Mouse (Mus musculus): ENCODE results near the gene Tbc1d16. TPM values are rescaled to one million over a fixed set of nuclear protein-coding genes. Genes with fewer than 3 reads are reported as not detected.
A peak's percentile ranks its signal among the peaks of the same experiment; 100 is the strongest.
"Not testable (repeated sequence)": the region's sequence is repeated elsewhere in the genome, so short reads cannot be mapped to it uniquely, and the experiment has no call there.

Tbc1d16 gene
- polyA plus RNA-seq, 1 experiment: 3.9 TPM

DNA sequence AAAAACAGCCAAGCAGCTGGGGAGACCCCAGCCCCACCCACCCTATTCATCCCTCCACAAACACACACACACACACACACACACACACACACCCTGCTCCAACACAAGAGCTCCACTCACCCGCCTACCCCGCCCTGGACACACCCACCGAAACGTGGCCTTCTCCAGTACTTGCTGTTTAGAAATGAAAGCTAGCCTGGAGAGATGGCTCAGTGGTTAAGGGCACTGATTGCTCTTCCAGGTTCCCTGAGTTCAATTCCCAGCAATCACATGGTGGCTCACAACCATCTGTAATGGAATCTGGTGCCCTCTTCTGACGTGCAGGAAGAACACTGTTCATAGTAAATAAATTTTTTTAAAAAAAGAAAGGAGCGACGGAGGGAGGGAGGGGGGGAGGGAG lies 37.5 kb upstream of the Tbc1d16 start:
- H3K27ac ChIP-seq (ENCODE audit: insufficient read depth, low read length): no peak overlapping the region
- no peaks in the 10 kb centered on the region for H3K36me3 ChIP-seq (ENCODE audit: control insufficient read depth, insufficient read depth, low read length)
- H3K4me1 ChIP-seq (ENCODE audit: control insufficient read depth, insufficient read depth, insufficient read length): no peaks in the 10 kb centered on the region; the same call in 1 of the 2 replicates
- WGBS: 81% methylated on average over 7 of the region's 7 CpGs
- H3K27me3 ChIP-seq (ENCODE audit: control insufficient read depth, insufficient read depth, low read length): no peaks in the 10 kb centered on the region
- no peak for DNase-seq (ENCODE audit: low read depth in 1 of 2, low spot score in 2 of 2)
- no peak for TF ChIP-seq CTCF (IDR thresholded peaks at IDR 0.05; ENCODE audit: extremely low read depth, insufficient read depth, insufficient read length, insufficient replicate concordance)
- TF ChIP-seq POLR2A (IDR thresholded peaks at IDR 0.05; ENCODE audit: low read depth, low read length): no peak
- no peak overlapping the region for H3K4me3 ChIP-seq (ENCODE audit: extremely low read depth, insufficient read depth, insufficient read length)

- H3K27ac ChIP-seq (ENCODE audit: insufficient read depth, low read length): no peak overlapping the region
- no peak for DNase-seq (ENCODE audit: low read depth in 1 of 2, low spot score in 2 of 2)
- H3K4me3 ChIP-seq (ENCODE audit: extremely low read depth, insufficient read depth, insufficient read length): no peak overlapping the region
- WGBS: 93% methylated on average over 13 of the region's 13 CpGs
- no peaks in the 10 kb centered on the region for H3K36me3 ChIP-seq (ENCODE audit: control insufficient read depth, insufficient read depth, low read length)
- no peaks in the 10 kb centered on the region; the same call in 1 of the 2 replicates for H3K4me1 ChIP-seq (ENCODE audit: control insufficient read depth, insufficient read depth, insufficient read length)
- no peaks in the 10 kb centered on the region for H3K27me3 ChIP-seq (ENCODE audit: control insufficient read depth, insufficient read depth, low read length)
- TF ChIP-seq POLR2A (IDR thresholded peaks at IDR 0.05; ENCODE audit: low read depth, low read length) (no peak), CTCF (IDR thresholded peaks at IDR 0.05; ENCODE audit: extremely low read depth, insufficient read depth, insufficient read length, insufficient replicate concordance) (no peak)
These were observed 36.1 kb upstream of the Tbc1d16 start for GRCm38 (mm10) chr11:119264413-119264812.

DNA sequence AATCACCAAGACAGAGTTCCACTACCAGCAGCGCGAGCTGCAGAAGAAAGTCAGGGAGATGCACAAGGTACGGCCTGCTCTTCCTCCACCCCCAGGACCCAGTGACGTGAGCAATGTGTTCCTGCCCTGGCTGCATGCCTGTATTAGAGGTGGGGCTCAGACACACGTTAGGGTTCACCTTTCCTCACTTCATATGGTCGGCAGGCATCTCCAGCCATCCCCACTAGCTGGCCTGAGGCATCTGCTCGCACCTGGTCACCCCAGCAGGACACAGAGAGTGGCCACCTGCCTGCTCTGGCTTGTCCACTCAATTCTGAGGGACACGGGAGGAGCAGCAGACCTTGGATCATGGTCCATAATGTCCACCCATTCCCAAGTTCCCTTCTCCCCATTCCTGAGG lies 31.7 kb upstream of the Tbc1d16 start:
- Histone ChIP-seq H3K27me3 (ENCODE audit: control insufficient read depth, insufficient read depth, low read length) (no peaks in the 10 kb centered on the region), H3K4me3 (ENCODE audit: extremely low read depth, insufficient read depth, insufficient read length) (no peak overlapping the region), H3K4me1 (ENCODE audit: control insufficient read depth, insufficient read depth, insufficient read length) (no peaks in the 10 kb centered on the region), H3K36me3 (ENCODE audit: control insufficient read depth, insufficient read depth, low read length) (no peaks in the 10 kb centered on the region), H3K27ac (ENCODE audit: insufficient read depth, low read length) (no peak overlapping the region)
- WGBS: 93% methylated on average over 8 of the region's 8 CpGs
- TF ChIP-seq CTCF (IDR thresholded peaks at IDR 0.05; ENCODE audit: extremely low read depth, insufficient read depth, insufficient read length, insufficient replicate concordance) (no peak), POLR2A (IDR thresholded peaks at IDR 0.05; ENCODE audit: low read depth, low read length) (no peak)
- no peak for DNase-seq (ENCODE audit: low read depth in 1 of 2, low spot score in 2 of 2)

GRCm38 (mm10) chr11:119258572-119259322 lies 30.4 kb upstream of the Tbc1d16 start:
- DNase-seq (ENCODE audit: low read depth in 1 of 2, low spot score in 2 of 2): peak in 1 of 2 experiments; percentile 27
- WGBS: 67% methylated on average over 23 of the region's 23 CpGs
- Histone ChIP-seq H3K36me3 (ENCODE audit: control insufficient read depth, insufficient read depth, low read length) (no peaks in the 10 kb centered on the region), H3K4me3 (ENCODE audit: extremely low read depth, insufficient read depth, insufficient read length) (peak overlapping the region; percentile 50), H3K27me3 (ENCODE audit: control insufficient read depth, insufficient read depth, low read length) (no peaks in the 10 kb centered on the region), H3K4me1 (ENCODE audit: control insufficient read depth, insufficient read depth, insufficient read length) (no peaks in the 10 kb centered on the region), H3K27ac (ENCODE audit: insufficient read depth, low read length) (no peak overlapping the region)
- TF ChIP-seq CTCF (IDR thresholded peaks at IDR 0.05; ENCODE audit: extremely low read depth, insufficient read depth, insufficient read length, insufficient replicate concordance): no peak
- no peak for TF ChIP-seq POLR2A (IDR thresholded peaks at IDR 0.05; ENCODE audit: low read depth, low read length)

- Histone ChIP-seq H3K4me1 (ENCODE audit: control insufficient read depth, insufficient read depth, insufficient read length) (no peaks in the 10 kb centered on the region), H3K36me3 (ENCODE audit: control insufficient read depth, insufficient read depth, low read length) (no peaks in the 10 kb centered on the region), H3K27me3 (ENCODE audit: control insufficient read depth, insufficient read depth, low read length) (no peaks in the 10 kb centered on the region), H3K4me3 (ENCODE audit: extremely low read depth, insufficient read depth, insufficient read length) (no peak overlapping the region), H3K27ac (ENCODE audit: insufficient read depth, low read length) (no peak overlapping the region)
- DNase-seq (ENCODE audit: low read depth in 1 of 2, low spot score in 2 of 2): no peak
- TF ChIP-seq CTCF (IDR thresholded peaks at IDR 0.05; ENCODE audit: extremely low read depth, insufficient read depth, insufficient read length, insufficient replicate concordance): no peak
- no peak for TF ChIP-seq POLR2A (IDR thresholded peaks at IDR 0.05; ENCODE audit: low read depth, low read length)
- WGBS: 65% methylated on average over 9 of the region's 9 CpGs
These were observed 29.9 kb upstream of the Tbc1d16 start for GRCm38 (mm10) chr11:119258216-119258571.

GRCm38 (mm10) chr11:119256557-119256956 lies 28.3 kb upstream of the Tbc1d16 start:
- H3K4me1 ChIP-seq (ENCODE audit: control insufficient read depth, insufficient read depth, insufficient read length); H3K4me3 ChIP-seq (ENCODE audit: extremely low read depth, insufficient read depth, insufficient read length); H3K36me3 ChIP-seq (ENCODE audit: control insufficient read depth, insufficient read depth, low read length); H3K27me3 ChIP-seq (ENCODE audit: control insufficient read depth, insufficient read depth, low read length); DNase-seq (ENCODE audit: low read depth in 1 of 2, low spot score in 2 of 2); H3K27ac ChIP-seq (ENCODE audit: insufficient read depth, low read length): not testable (repeated sequence)
- whole genome bisulfite sequencing: 94% methylated on average over 5 of the region's 5 CpGs

- TF ChIP-seq POLR2A (IDR thresholded peaks at IDR 0.05; ENCODE audit: low read depth, low read length): no peak
- TF ChIP-seq CTCF (IDR thresholded peaks at IDR 0.05; ENCODE audit: extremely low read depth, insufficient read depth, insufficient read length, insufficient replicate concordance): peak; percentile 44; the same call in 1 of the 2 replicates
- WGBS: 4% methylated on average over 21 of the region's 22 CpGs
- Histone ChIP-seq H3K4me3 (ENCODE audit: extremely low read depth, insufficient read depth, insufficient read length) (no peak overlapping the region), H3K27me3 (ENCODE audit: control insufficient read depth, insufficient read depth, low read length) (no peaks in the 10 kb centered on the region), H3K27ac (ENCODE audit: insufficient read depth, low read length) (no peak overlapping the region), H3K36me3 (ENCODE audit: control insufficient read depth, insufficient read depth, low read length) (no peaks in the 10 kb centered on the region), H3K4me1 (ENCODE audit: control insufficient read depth, insufficient read depth, insufficient read length) (peaks cover 4% of the 10 kb centered on the region; the same call in 1 of the 2 replicates)
- peak in 1 of 2 experiments; percentile 33 for DNase-seq (ENCODE audit: low read depth in 1 of 2, low spot score in 2 of 2)
These were observed 24.7 kb upstream of the Tbc1d16 start for GRCm38 (mm10) chr11:119252854-119253541.

Data from spleen, adult 2 months (tissue).